Mouse (Mus musculus) urinary bladder, postnatal 36 days (tissue): ENCODE measurements around the gene Ash1l.

Experiments
- DNase-seq, 2 experiments: peaks; one replicate each; pipeline ENCODE4 v3.0.0; 2022; ENCODE audit warnings: low spot score in 2 of 2, mixed read lengths in 1 of 2

Ash1l gene

DNA sequence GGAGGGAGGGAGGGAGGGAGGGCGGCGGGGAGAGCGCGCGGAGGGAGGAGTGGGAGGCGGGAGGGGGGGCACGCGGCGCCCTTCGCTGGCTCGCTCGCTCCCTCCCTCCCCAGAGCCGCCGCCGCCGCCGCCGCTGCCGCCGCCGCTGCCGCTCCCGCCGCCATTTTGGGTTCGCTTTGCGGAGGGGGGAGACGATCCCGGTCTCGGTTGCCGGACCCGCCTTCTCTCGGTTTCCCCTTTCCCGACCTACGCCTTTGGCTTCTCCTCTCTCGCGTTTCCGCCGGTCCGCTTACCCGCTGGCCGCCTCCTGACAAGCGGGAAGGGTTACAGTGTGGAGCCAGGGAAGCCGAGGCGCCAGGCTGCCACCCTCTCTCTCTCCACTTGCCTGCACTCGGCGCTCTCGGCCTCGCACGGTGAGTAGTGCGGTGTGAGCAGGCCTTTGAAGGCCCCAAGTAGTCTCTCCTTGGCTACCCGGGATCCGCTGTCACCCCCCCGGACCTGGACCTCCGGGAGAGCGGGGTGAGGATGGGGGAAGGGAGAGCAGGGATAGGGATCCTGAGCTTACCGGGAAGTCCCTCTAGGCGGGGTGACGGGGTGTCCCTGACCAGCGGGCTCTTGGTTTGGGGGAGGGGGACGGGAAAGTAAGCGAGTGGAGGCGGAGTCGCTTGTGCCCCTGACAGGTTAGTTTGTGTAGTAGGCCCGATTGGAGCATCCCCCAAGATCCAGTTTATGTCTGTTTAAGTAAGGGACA lies at the start of gene Ash1l, which contains the start of gene Dap3:
Gene Ash1l, plus strand, starts transcription at position 47 of the 751 bp plus-strand sequence.
Gene Dap3, minus strand, starts transcription at position 606 of the 751 bp plus-strand sequence.
- DNase-seq, result peak; percentile 68 to 79

- DNase-seq, result no peak
Measured at GRCm38 (mm10) chr3:88904803-88905202, 45.6 kb upstream of the Ash1l start.

DNA sequence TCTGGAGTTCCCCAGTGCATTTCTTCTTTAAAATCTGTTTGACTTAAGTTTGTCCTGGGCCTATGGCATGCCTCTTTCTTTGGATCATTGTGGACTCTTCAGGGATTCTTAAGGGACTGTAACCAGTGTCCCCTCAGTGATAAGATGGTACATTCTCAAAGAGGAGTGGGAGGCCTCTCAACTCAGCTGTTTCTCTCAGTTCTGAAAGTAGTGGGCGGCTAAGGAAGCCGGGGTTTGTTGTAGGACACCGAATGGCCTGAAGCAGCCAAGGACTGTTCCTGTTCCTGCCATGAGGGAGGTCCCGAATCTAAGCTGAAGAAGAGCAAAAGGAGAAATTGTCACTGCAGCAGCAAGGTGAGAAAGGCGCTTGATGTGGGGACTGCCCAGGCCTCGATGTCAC lies 45.2 kb upstream of the Ash1l start:
- no peak for DNase-seq

- no peak for DNase-seq
Measured at GRCm38 (mm10) chr3:88905741-88906140, 44.7 kb upstream of the Ash1l start.

GRCm38 (mm10) chr3:88906393-88907159 lies 43.8 kb upstream of the Ash1l start:
- DNase-seq, result no peak

DNA sequence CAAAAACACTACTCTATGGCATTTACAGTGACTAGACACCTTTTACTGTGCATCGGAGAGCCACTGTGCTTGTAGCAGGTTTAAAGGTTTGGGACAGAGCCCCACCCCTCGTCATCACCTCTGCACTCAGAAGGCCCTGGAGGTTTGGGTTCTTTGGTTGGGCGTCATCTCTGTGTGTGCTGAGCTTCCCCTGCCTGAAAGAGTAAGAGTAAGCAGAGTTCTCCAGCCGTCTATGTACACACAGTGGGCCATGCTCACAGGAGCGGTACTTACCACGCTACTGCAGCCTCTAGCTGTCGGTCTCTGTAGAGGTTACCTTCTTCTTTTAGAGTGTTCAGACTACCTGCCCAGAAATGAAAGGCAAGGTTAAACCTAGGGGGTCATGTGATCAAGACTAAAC lies 37.8 kb upstream of the Ash1l start:
- DNase-seq, result no peak

DNA sequence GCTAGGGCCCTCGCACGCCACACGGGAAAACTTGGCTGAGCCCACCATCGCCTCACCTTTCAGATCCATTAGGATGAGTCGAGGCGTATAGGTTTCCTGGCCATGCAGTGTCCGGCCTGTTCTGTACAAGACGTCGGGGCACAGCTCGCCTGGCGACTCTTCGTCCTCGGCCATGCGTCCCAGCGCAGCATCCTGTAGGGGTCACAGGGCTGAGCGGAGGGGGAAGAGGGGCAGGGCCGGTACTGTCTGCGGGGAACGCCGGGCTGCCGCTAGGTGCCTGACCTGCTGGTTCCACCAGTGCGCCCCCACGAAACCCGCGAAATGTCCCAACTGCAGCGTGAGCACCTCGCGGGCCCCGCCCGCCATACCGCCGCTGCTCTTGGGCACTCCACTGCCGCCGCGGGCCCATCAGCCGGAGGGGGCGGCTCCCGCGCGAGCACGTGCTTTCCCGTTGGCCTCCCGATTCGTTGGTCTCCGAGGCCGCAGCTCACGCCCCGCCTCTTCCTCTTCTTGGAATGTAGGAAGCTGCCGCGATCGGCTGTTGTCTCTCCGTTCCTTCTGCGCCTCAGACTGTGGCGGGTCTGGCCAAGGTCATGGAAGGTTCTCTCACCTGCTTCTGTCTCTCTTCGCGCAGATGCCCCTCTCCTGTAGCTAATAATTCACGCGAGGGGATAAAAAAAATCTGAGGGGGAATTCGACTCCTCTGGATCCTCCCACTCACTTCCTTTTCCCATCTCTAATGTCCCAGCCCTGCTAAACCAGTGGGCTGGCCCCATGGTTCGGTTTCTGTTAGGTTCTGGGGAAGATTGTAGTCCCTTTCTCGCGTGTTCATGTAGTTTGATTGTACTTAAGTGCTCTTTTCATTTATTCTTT lies 36.7 kb upstream of the Ash1l start, which contains the start of gene Msto1:
Gene Msto1, minus strand, starts transcription at position 489 of the 873 bp plus-strand sequence.
- DNase-seq, result peak; percentile 85 to 91

DNA sequence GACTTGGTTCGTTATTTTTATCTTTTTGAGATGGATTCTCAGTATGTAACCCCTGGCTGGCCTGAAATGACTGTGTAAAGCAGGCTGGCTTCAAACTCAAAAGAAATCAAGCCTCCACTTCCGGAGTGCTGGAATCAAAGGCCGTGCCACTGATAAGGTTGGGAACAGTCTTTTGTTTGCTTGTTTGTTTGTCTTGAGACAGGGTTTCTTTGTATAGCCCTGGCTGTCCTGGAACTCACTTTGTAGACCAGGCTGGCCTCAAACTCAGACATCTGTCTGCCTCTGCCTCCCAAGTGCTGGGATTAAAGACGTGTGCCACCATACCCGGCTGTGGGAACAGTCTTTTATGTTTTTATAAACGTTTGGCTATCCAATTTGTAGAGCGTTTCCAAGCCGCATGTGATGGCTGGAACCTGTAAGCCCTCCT lies 36.0 kb upstream of the Ash1l start:
- no peak for DNase-seq

- DNase-seq, result no peak
Measured at GRCm38 (mm10) chr3:88918981-88919380, 31.4 kb upstream of the Ash1l start.

GRCm38 (mm10) chr3:88921411-88921810 lies 29.0 kb upstream of the Ash1l start:
- DNase-seq, result no peak

DNA sequence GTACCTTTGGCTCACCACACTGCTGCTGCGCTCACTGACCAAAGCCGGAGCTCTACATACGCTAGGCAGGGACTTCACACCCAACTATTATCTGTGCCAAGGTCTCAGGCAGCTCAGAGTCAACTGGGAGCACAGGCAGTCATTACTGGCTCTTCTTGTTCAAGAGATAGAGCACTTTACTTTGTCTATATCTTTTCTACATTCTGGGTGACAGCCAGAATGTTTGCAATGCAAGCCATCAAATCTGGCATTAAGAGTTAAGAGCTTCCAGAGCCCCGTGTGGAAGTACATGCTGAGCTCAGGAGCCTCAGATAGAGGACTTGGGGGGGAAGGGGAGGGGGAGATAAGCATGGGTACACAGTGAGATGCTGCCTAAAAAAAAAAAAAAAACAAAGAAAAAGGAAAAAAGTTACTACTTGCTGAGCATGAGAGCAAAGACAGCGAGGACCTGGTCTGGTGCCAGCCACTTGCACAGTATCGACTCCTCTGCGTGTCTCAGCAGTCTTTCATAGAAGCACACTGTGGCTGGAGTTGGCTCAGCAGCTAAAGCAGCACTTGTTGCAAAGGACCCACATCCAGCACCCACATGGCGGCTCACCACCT lies 26.3 kb upstream of the Ash1l start:
- no peak for DNase-seq

DNA sequence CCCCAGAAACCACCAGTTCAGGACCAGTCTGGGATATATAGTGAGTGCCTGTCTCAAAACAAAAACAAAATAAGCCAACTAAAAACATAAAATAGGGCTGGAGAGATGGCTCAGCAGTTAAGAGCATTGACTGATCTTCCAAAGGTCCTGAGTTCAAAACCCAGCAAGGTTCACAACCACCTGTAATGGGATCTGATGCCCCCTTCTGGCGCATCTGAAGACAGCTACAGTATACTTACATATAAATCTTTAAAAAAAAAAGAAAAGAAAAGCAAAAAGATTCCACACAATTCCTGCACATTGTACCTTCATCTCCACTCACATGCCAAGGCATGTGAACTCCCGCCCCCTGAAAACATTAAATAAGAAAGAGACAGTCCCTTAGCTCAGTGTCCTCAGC lies 24.8 kb upstream of the Ash1l start:
- DNase-seq, result no peak

- DNase-seq, result no peak
Measured at GRCm38 (mm10) chr3:88929501-88929900, 20.9 kb upstream of the Ash1l start.

DNA sequence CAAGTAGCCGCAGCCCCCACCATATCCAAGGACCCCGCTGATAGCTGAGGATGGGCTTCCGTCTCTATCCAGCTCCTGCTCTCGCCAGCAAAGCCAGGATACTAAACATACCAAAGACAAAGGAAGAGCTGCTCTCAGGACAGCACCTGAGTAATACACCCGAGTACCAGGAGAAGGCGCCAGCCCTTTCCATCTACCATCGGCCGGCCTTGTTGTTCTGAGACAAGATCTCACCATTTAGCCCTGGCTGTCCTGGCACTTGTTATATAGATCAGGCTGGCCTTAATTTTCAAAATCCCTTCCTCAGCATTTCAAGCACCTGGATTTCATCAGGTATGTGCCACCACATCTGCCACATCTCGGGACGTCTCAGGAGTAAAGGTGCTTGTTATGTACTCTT lies 11.4 kb upstream of the Ash1l start:
- no peak for DNase-seq

DNA sequence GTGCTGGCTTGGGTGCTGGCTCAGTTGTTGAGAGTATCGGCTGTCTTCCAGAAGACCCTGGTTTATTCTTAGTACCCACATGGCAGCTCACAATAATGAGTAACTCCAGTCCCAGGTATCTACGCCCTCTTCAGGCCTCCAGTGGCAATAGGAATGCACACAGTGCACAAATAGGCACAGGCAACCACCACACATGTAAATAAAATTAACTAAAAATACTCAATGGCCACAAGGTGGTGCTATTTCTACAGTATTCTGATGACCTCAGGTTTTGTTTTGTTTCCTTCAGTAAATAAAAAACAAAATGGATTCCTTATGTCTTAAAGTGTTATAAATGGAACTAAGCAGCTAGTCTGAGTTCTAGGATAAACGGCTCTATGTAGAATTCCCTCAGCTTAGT lies 10.7 kb upstream of the Ash1l start:
- no peak for DNase-seq

DNA sequence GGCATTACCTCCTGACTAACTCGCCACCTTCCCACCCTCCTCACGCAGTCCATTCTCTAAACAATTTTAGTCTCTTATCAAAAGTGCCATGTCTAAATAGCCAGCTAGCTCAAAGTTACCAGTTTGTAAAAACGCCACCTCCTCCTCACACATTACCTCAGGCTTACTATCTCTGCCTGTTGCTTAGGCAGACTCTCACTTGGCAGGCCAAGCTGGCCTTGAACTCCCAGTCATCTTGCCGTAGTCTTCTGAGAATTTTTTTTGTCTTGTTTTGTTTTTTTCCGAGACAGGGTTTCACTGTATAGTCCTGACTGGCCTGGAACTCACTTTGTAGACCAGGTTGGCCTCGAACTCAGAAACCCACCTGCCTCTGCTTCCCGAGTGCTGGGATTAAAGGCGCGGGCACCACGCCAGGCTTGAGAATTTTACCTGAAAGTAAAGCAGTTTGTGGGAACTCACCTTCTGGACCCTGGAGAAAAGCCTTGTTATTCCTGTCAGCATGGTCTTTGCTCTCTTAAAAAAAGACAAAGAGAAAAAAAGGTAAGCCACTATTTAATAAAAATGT lies 8.0 kb upstream of the Ash1l start:
- DNase-seq, result no peak

DNA sequence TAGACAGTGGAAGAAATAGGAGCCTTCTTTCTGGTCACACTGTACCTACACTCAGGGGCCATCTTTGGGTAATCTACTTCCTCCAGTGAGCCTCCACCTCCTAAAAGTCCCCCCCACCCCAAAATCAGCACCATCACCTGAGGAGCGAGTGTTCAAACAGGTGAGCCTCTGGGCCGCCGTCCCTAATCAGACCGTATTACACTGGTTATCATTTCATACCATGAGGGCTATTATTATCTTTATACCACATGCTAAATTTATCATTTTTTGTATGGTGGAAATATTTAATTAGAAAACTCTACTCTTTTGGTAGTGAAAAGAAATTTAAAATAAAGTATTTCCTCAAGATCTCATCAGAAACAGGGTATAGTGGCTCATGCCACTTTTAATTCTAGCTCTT lies 6.3 kb upstream of the Ash1l start:
- DNase-seq, result no peak

GRCm38 (mm10) chr3:88949786-88950575 lies 441 bp upstream of the Ash1l start:
- DNase-seq, result peak; percentile 85 to 91

DNA sequence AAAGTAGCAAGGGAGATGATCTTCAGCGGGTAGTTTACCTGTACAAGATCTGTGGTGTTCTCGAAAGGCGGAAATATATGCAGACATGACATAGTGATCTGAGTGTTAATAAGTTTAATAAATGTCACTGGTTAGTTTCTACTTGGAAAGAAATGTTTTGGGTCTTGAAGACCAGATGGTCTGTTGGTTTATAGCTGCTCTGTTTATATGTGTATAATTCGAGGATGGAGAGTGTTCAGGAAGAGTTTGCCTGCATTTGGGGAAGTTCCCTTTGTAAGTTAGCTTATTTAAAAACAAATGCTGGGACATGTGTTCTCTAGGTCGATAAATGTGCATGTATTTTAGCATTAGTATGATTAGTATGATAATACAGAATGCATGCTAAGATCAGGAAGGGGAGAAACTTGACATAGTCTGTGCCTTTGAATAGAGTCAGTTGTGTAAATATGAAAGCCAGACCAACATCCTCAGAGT lies 942 bp downstream of the Ash1l start:
- DNase-seq, result no peak

DNA sequence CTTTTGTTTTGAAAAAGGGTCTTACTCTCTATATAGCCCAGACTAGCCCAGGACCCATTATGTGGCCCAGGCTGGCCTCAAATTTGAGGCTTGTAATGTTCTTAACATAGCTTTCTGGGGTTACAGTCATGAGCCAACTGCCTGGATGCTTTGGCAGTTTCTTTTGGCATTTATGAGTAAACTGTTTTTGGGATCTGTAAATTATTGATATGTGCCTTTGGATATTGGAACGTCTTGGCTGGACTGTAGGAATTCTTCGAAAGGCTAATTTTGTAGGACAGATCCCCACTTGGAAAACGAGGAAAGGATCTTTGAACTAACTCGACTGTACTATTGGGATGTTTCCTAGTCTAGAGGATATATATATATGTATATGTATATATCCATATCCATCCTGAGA lies 2.8 kb downstream of the Ash1l start:
- no peak for DNase-seq
